Mouse (Mus musculus) thymus, adult 2 months (tissue): ENCODE data around the gene Blnk.

Experiments
- CTCF ChIP-seq: fragments of 200-500 bp; IDR thresholded peaks from 2 replicates; pipeline ENCODE4 v1.5.1; 2012; ENCODE audit warnings: mild to moderate bottlenecking, control low read depth, low read length, moderate library complexity, borderline replicate concordance; ENCODE audit not compliant: control insufficient read depth, poor library complexity, insufficient read depth; ENCODE audit errors: extremely low read depth
- POLR2A ChIP-seq: fragments of 200-500 bp; IDR thresholded peaks from 2 replicates; pipeline ENCODE4 v1.6.1; 2012; ENCODE audit warnings: mild to moderate bottlenecking, low read length, control low read depth, moderate library complexity; ENCODE audit not compliant: control insufficient read depth, poor library complexity, insufficient read depth; ENCODE audit errors: extremely low read depth

GRCm38 (mm10) chr19:41022244-41022643 lies 27.9 kb upstream of the Blnk start:
- no peak for TF ChIP-seq POLR2A
- no peak for TF ChIP-seq CTCF
